Mouse (Mus musculus) olfactory bulb, adult 2 months (tissue): ENCODE measurements around the gene Dmrt3.

ENCODE experiments used
- CTCF ChIP-seq: fragments of 200-500 bp; IDR thresholded peaks from 2 replicates; pipeline ENCODE4 v1.5.1; 2012; ENCODE audit warnings: low read depth, mild to moderate bottlenecking, low read length, moderate library complexity; ENCODE audit not compliant: insufficient read depth
- POLR2A ChIP-seq: fragments of 200-500 bp; IDR thresholded peaks from 2 replicates; pipeline ENCODE4 v1.6.1; 2012; ENCODE audit warnings: mild to moderate bottlenecking, low read depth, low read length, moderate library complexity; ENCODE audit not compliant: insufficient read depth

- TF ChIP-seq CTCF = no peak
- TF ChIP-seq POLR2A = no peak
Observed at GRCm38 (mm10) chr19:25611876-25612805, 2.0 kb downstream of the Dmrt3 start.
